Mouse (Mus musculus) stomach, embryonic 14.5 days (tissue): Measurements from ENCODE around the gene Gm44805. TPM values are rescaled to one million over a fixed set of nuclear protein-coding genes. Genes with fewer than 3 reads are reported as not detected.

Source experiments
- ATAC-seq: fragments of 200-750 bp; cut with Nextera tagmentation; 2 replicates; pipeline ENCODE4 v1.8.0; 2017; ENCODE audit warnings: low read depth, moderate TSS enrichment; ENCODE audit not compliant: insufficient number of reproducible peaks, insufficient read depth, low FRiP score
- H3K27ac ChIP-seq: fragments of 300-500 bp; sonication (generic); 2 replicates; pipeline ENCODE4 v1.5.1; 2014; ENCODE audit warnings: mild to moderate bottlenecking, low read length, moderate library complexity, mixed read lengths
- H3K27me3 ChIP-seq: fragments of 300-500 bp; sonication (generic); 2 replicates; pipeline ENCODE4 v1.6.1; 2014; ENCODE audit warnings: low read length, control low read depth, mixed read lengths; ENCODE audit not compliant: control insufficient read depth, insufficient read depth
- H3K36me3 ChIP-seq: fragments of 300-500 bp; sonication (generic); 2 replicates; pipeline ENCODE4 v1.6.1; 2014; ENCODE audit warnings: mild to moderate bottlenecking, control low read depth, low read length, moderate library complexity, mixed read lengths; ENCODE audit not compliant: control insufficient read depth, insufficient read depth
- H3K4me1 ChIP-seq: fragments of 300-500 bp; sonication (generic); 2 replicates; pipeline ENCODE4 v1.6.1; 2014; ENCODE audit warnings: low read length, control low read depth, mixed read lengths; ENCODE audit not compliant: control insufficient read depth, insufficient read depth
- H3K4me2 ChIP-seq: fragments of 300-500 bp; sonication (generic); replicated peaks from 2 replicates; pipeline ENCODE4 v1.6.1; 2014; ENCODE audit warnings: low read depth, low read length, control low read depth
- H3K4me3 ChIP-seq: fragments of 300-500 bp; sonication (generic); 2 replicates; pipeline ENCODE4 v1.5.1; 2014; ENCODE audit warnings: low read depth, low read length, control low read depth
- H3K9ac ChIP-seq: fragments of 300-500 bp; sonication (generic); replicated peaks from 2 replicates; pipeline ENCODE4 v1.6.1; 2014; ENCODE audit warnings: low read depth, mild to moderate bottlenecking, control low read depth, low read length, moderate library complexity, mixed read lengths
- H3K9me3 ChIP-seq: fragments of 300-500 bp; sonication (generic); 2 replicates; pipeline ENCODE4 v1.6.1; 2016; ENCODE audit warnings: low read depth, low read length, control low read depth; ENCODE audit not compliant: control insufficient read depth
- WGBS: fragments of 180-500 bp; shearing (Covaris S2); extraction: QIAGEN DNeasy Blood & Tissue Kit; methylation state at CpG from one replicate; pipeline ENCODE4 v1.1.7; 2014; 5-methylcytosine and 5-hydroxymethylcytosine counted together
- polyA plus RNA-seq: library from polyadenylated mRNA; unstranded; fragments of >200 nt; fragmentation: Nextera tagmentation; extraction: Ambion mirVana; gene quantifications from 2 replicates; pipeline ENCODE4 v1.2.1, GENCODE M21; 2014

The Gm44805 gene
- polyA plus RNA-seq, 1 experiment from 2014 or later: not detected

DNA sequence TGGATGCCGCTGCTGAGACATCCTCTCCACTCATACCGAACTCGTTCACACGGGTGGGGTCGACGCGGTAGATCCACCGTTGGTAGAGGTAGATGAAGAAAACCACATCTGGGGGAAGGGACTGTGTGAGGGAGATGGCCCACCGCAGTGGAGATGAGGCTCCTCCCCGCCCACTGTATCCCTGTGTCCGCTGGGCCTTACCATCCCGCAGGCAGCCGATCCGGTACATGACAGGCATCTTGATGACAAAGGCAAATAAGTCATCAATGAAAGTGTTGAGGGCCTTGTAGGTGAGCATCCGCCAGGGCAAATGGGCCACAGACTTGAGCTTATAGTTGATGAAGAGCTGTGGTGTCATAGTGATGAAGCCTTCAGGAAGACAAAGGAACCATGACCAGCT, 47.4 kb downstream of the Gm44805 start:
- Histone ChIP-seq H3K4me2 (no peak overlapping the region), H3K36me3 (peaks cover 62% of the 10 kb centered on the region), H3K27me3 (no peaks in the 10 kb centered on the region), H3K27ac (no peak overlapping the region), H3K4me1 (0 out of 2 replicates have a peak, but pooled peaks cover 4% of the 10 kb centered on the region), H3K9me3 (no peaks in the 10 kb centered on the region), H3K9ac (no peak overlapping the region), H3K4me3 (no peak overlapping the region)
- 93% methylated on average over 15 of the region's 15 CpGs for WGBS
- no peak for ATAC-seq

DNA sequence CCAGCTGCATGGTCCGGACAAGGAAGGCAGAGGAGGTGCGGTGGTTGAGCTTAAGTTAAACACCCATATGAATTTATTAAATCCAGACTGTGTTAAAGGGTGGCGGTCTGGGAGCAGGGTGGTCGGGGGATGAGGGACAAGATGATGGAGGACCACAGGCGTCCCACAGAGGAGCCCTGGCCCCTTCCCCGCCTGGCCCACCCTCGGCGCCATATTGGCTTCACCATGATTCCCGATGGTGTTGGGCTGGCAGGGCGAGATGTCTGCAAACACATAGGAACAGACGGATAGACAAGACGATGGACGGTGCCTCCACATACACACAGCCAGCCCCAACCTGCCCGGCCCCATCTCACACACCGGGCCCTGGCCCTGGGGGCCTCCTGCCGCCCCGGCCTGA, 48.0 kb downstream of the Gm44805 start:
- no peak for ATAC-seq
- Histone ChIP-seq H3K4me1 (0 out of 2 replicates have a peak, but pooled peaks cover 4% of the 10 kb centered on the region), H3K9me3 (no peaks in the 10 kb centered on the region), H3K27me3 (no peaks in the 10 kb centered on the region), H3K9ac (no peak overlapping the region), H3K4me2 (no peak overlapping the region), H3K27ac (no peak overlapping the region), H3K4me3 (no peak overlapping the region), H3K36me3 (peaks cover 55% of the 10 kb centered on the region)
- WGBS: 94% methylated on average over 15 of the region's 17 CpGs

DNA sequence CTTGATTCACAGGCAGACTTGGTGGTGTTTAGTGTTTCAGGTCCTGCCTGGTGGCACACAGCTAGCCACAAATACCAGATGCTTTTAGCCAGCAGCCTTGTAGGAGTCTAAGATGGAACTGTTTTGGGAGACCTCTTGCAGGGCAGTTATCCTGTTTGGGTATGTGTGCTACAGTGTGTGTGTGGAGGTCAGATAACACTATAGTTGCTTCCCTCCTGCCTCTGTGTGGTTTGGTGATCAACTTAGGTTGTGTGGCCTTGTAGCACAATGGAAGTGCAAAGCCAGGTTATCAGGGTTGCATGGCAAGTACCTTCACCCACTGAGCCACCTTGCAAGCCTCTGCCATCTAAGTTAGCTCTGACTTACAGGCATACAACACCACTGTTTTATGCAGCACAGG, 48.5 kb downstream of the Gm44805 start:
- no peak for ATAC-seq
- Histone ChIP-seq H3K4me2 (no peak overlapping the region), H3K4me3 (no peak overlapping the region), H3K9ac (no peak overlapping the region), H3K36me3 (peaks cover 50% of the 10 kb centered on the region), H3K27me3 (no peaks in the 10 kb centered on the region), H3K4me1 (0 out of 2 replicates have a peak, but pooled peaks cover 4% of the 10 kb centered on the region), H3K9me3 (no peaks in the 10 kb centered on the region), H3K27ac (no peak overlapping the region)

DNA sequence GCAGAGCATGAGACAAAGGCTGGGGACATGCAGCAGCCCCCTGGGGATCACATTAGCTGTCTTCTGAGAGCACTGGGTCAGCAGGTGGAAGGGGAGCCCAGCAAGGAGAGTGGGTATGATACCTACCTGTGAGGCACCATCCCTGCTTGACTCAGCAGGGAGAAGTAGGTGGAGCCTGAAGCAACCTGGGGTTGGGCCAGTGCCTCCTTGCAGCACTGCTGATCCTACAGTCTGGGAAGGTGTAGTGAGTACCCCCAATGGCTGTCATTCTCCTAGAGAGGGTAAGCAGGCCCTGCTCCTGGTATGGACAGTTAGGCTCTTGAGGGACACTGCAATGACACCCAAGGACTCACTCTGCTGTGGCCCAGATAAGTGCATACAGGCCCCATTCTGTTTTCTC, 48.9 kb downstream of the Gm44805 start:
- Histone ChIP-seq H3K9me3 (no peaks in the 10 kb centered on the region), H3K4me2 (no peak overlapping the region), H3K9ac (no peak overlapping the region), H3K4me1 (0 out of 2 replicates have a peak, but pooled peaks cover 4% of the 10 kb centered on the region), H3K36me3 (peaks cover 47% of the 10 kb centered on the region), H3K27ac (no peak overlapping the region), H3K4me3 (no peak overlapping the region), H3K27me3 (no peaks in the 10 kb centered on the region)
- no peak for ATAC-seq

DNA sequence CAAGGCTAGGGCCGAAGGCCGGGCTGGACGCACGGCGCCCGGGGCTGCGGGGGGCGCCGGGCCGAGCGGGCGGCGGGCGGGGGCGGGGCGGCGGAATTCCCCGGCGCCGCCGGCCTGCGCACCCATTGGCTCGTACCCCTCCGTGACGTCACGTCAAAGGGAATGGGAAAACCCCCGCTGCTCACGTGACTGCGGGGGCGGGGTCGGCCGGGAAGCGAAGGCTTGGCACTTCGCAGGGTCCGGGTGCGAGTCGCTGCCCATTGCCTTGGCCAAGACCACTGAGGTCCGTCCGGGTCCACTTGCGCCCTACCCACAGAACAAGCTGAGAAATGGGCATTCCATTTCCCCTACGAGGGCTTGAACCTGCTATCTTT, 51.9 kb downstream of the Gm44805 start, which contains the start of gene Relb:
Gene Relb (minus strand): TSS at position 78 of the 374 bp plus-strand sequence.
- Histone ChIP-seq H3K36me3 (peaks cover 20% of the 10 kb centered on the region), H3K4me2 (peak within 1 kb of the TSS; percentile 87), H3K4me3 (peak within 1 kb of the TSS; percentile 53), H3K4me1 (0 out of 2 replicates have a peak, but pooled peaks cover 4% of the 10 kb centered on the region), H3K9ac (peak within 1 kb of the TSS; percentile 39), H3K27me3 (no peaks in the 10 kb centered on the region), H3K27ac (peak within 1 kb of the TSS; percentile 87), H3K9me3 (no peaks in the 10 kb centered on the region)
- no peak; the same call in 1 of the 2 replicates for ATAC-seq
- under 1% methylated on average over 29 of the region's 41 CpGs for WGBS

DNA sequence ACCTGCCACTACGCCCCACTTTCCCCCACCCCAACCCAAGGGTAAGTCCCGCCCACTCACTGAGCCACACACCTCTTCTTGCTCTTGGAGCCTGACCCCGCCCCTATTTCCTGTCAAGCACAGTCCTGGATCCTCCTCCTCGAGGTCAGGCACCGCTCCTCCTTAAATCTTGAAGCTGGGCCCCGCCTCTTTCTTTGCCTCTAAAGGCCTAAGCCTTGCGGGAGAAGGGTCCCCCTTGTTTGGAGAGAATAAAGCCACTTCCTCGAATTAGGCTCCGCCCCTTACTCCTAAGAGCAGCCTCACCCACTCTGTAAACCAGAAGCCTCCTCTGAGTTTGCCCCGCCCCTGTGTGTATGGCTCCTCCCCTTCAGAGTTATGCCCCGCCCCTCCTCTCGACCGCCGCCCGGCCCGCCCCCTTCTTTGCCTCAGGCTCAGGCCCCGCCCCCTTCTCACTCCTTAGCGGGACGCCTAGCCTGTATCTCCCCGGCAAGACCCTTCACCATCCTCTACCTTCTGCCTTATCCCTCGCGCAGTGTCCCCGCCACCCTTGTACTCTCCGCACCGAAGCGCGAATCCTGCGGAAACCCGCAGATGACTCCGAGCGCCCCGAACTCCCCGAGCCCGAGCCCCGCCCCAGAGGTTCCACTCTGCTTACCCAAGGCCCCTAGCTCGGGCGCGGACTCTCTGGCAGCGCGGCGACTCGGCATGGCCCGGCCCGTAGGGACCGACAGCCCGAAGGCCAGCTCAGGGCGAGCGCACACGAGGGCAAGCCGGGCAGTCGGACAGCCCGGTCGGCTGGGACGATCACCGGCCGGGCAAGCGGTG, 52.5 kb downstream of the Gm44805 start:
- H3K4me2 ChIP-seq: peak overlapping the region; percentile 87
- H3K4me3 ChIP-seq: peak overlapping the region; percentile 53
- 1% methylated on average over 57 of the region's 57 CpGs for WGBS
- peak overlapping the region; percentile 87 for H3K27ac ChIP-seq
- peaks cover 16% of the 10 kb centered on the region for H3K36me3 ChIP-seq
- ATAC-seq: peak; percentile 92
- no peaks in the 10 kb centered on the region for H3K27me3 ChIP-seq
- 0 out of 2 replicates have a peak, but pooled peaks cover 4% of the 10 kb centered on the region for H3K4me1 ChIP-seq
- peak overlapping the region; percentile 39 for H3K9ac ChIP-seq
- H3K9me3 ChIP-seq: no peaks in the 10 kb centered on the region

DNA sequence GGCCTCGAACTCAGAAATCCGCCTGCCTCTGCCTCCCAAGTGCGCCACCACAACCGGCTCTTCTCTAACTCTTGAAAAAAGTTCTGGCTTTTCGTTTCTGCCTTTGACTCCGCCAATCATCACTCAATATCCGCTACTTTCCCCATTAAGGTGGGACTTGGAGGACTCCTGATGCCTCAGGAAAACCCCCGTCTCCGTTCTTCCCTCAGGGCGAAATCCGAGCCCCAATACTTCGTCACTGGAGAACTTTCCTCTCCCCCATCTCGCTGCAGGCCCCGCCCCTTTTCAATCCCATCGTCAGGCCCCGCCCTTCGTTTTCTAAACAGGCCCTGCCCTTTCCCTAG, 53.1 kb downstream of the Gm44805 start:
- 14% methylated on average over 17 of the region's 17 CpGs for WGBS
- H3K4me3 ChIP-seq: peak overlapping the region; percentile 53
- 0 out of 2 replicates have a peak, but pooled peaks cover 4% of the 10 kb centered on the region for H3K4me1 ChIP-seq
- no peak overlapping the region for H3K9ac ChIP-seq
- peak overlapping the region; percentile 87; the same call in 1 of the 2 replicates for H3K27ac ChIP-seq
- peak overlapping the region; percentile 87 for H3K4me2 ChIP-seq
- no peaks in the 10 kb centered on the region for H3K9me3 ChIP-seq
- H3K36me3 ChIP-seq: peaks cover 10% of the 10 kb centered on the region; the same call in 1 of the 2 replicates
- ATAC-seq: no peak
- H3K27me3 ChIP-seq: no peaks in the 10 kb centered on the region

DNA sequence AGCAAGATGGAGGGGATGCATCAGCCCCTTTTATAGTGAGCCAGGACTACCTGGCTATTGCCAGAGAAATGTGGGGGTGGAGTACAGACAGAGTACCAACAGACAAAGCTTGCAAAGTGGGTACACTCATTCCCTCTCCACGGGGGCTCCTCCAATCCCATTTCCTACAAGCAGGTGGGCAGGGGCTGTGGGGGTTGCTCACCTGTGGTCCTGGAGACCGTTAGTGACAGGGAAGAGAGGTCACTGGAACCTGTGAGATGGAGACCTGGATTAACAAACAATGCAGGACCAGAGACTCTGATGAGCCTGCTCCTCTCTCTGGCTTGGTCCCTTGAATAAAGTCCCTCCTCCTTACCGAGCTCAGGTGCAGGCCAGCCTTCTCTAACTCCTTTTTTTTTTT, 53.5 kb downstream of the Gm44805 start:
- Histone ChIP-seq H3K4me3 (peak overlapping the region; percentile 53; the same call in 1 of the 2 replicates), H3K27ac (peak overlapping the region; percentile 87; the same call in 1 of the 2 replicates), H3K9me3 (no peaks in the 10 kb centered on the region), H3K4me1 (0 out of 2 replicates have a peak, but pooled peaks cover 4% of the 10 kb centered on the region), H3K4me2 (peak overlapping the region; percentile 87), H3K36me3 (peaks cover 6% of the 10 kb centered on the region; the same call in 1 of the 2 replicates), H3K27me3 (no peaks in the 10 kb centered on the region), H3K9ac (no peak overlapping the region)
- no peak for ATAC-seq
- WGBS: 64% methylated on average over 3 of the region's 3 CpGs
